Mouse (Mus musculus) E14TG2a.4 (cell line): Measurements from ENCODE around the gene Dtx3.

ENCODE experiments used
- H3K27me3 ChIP-seq: 2 replicates; pipeline ENCODE4 v1.6.1; 2014; ENCODE audit warnings: low read length, control low read depth; ENCODE audit not compliant: insufficient read depth
- H3K36me3 ChIP-seq: 2 replicates; pipeline ENCODE4 v1.6.1; 2014; ENCODE audit warnings: low read length, control low read depth; ENCODE audit not compliant: insufficient read depth
- H3K4me1 ChIP-seq: replicated peaks from 2 replicates; pipeline ENCODE4 v1.6.1; 2014; ENCODE audit warnings: low read depth, low read length, control low read depth
- H3K4me3 ChIP-seq: replicated peaks from 2 replicates; pipeline ENCODE4 v1.5.1; 2014; ENCODE audit warnings: mild to moderate bottlenecking, low read length
- H3K9me3 ChIP-seq: 2 replicates; pipeline ENCODE4 v1.6.1; 2014; ENCODE audit warnings: low read length, control low read depth
- CTCF ChIP-seq: conservative IDR thresholded peaks from 2 replicates; pipeline ENCODE4 v1.5.1; 2014; ENCODE audit warnings: low read length
- NANOG ChIP-seq: IDR thresholded peaks from 2 replicates; pipeline ENCODE4 v1.6.1; 2014; ENCODE audit warnings: borderline replicate concordance, low read length, mixed read lengths
- POU5F1 ChIP-seq: IDR thresholded peaks from 2 replicates; pipeline ENCODE4 v1.6.1; 2014; ENCODE audit warnings: low read length, borderline replicate concordance

The Dtx3 gene

DNA sequence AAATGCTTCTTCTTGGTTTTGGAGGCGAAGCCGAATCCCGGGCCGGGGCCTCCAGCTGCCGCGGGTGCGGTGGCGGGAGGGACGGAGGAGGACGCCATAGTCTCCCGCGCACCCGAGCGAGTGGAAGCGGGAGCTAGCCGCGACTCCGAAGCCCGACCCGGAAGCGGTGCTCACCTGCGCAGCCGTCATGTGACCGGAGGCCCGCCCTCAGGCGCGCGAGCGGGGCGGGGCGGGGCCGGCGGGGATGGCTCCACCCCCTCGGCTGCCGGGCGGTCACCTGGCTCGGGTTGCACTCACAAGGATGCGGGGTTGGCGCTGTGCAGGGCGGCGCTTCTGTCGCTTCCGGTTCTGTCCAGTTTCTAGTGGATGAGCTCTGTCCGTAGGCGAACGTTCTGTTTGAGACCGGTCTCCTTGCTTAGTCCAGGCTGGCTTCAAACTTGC is 15.9 kb upstream of the Dtx3 start, which contains the start of gene Pip4k2c:
TSS of gene Pip4k2c (minus strand) at position 172 of the 441 bp plus-strand sequence.
- peaks cover 64% of the 10 kb centered on the region for H3K4me1 ChIP-seq
- no peak for TF ChIP-seq POU5F1
- no peaks in the 10 kb centered on the region for H3K9me3 ChIP-seq
- no peaks in the 10 kb centered on the region for H3K27me3 ChIP-seq
- H3K4me3 ChIP-seq = peak within 1 kb of the TSS; percentile 99
- H3K36me3 ChIP-seq = peaks cover 37% of the 10 kb centered on the region

- Histone ChIP-seq H3K27me3 (no peaks in the 10 kb centered on the region), H3K36me3 (peaks cover 42% of the 10 kb centered on the region), H3K9me3 (no peaks in the 10 kb centered on the region), H3K4me3 (peak overlapping the region; percentile 99), H3K4me1 (peaks cover 60% of the 10 kb centered on the region)
- TF ChIP-seq POU5F1 = no peak
- no peak for TF ChIP-seq NANOG
- TF ChIP-seq CTCF = no peak
Measured at GRCm38 (mm10) chr10:127210961-127211405, 15.5 kb upstream of the Dtx3 start.

DNA sequence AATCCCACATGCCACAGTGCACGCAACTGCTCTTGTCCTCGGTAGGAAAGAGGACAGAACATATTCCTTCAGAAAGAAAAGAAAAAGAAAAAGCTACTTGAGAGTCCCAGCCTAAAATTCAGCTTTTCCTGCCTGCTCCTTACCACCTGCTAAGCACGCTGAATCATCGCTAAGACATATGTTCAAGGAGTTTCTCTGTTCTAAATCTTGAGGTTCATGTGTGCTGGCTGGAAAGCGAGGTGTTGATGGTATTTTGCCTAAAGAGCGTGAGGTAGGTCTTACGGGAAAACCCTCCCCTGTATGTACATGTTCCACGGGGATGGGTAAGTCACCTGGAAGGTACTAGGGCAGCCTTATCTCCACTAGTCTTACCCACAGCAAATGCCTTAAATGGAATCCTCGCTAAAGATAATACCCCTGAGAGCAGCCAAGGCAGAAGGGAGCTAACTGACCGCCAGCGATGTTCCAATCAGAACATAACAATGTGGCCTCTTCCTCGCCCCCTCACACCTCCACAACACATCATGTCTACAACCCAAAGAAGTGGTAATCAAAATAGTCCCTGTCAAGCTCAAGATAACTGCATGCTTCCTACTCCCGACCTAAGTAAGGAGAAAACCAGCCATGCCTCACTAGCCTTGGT is 14.5 kb upstream of the Dtx3 start:
- Histone ChIP-seq H3K36me3 (peaks cover 51% of the 10 kb centered on the region), H3K4me3 (peak overlapping the region; percentile 99), H3K4me1 (peaks cover 63% of the 10 kb centered on the region), H3K27me3 (no peaks in the 10 kb centered on the region), H3K9me3 (no peaks in the 10 kb centered on the region)
- TF ChIP-seq CTCF (no peak), NANOG (no peak), POU5F1 (no peak)

DNA sequence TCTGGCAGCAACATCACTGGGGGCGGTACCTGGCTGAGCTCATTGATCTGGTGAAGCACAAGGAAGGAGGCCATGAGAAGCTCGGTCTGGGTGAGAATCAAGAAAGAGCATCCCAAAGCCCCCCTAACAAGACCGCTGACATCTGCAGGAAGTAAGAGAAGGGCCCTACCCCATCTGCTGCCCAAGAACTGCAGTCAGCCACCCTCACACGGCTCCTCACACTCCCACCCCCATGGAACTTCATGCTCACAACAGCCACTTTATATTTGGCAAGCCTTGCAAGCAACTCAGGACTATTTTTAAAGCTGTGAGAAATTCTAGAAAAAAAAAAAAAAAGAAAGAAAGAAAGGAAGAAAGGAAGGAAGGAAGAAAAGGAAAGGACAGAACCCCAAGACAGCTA is 13.4 kb upstream of the Dtx3 start:
- peaks cover 62% of the 10 kb centered on the region for H3K36me3 ChIP-seq
- TF ChIP-seq NANOG (no peak), POU5F1 (no peak), CTCF (no peak)
- peaks cover 60% of the 10 kb centered on the region for H3K4me1 ChIP-seq
- H3K4me3 ChIP-seq = no peak overlapping the region
- no peaks in the 10 kb centered on the region for H3K9me3 ChIP-seq
- no peaks in the 10 kb centered on the region for H3K27me3 ChIP-seq

- Histone ChIP-seq H3K9me3 (no peaks in the 10 kb centered on the region), H3K4me3 (no peak overlapping the region)
- TF ChIP-seq POU5F1 (no peak), CTCF (no peak), NANOG (no peak)
Measured at GRCm38 (mm10) chr10:127205373-127205772, 9.8 kb upstream of the Dtx3 start.

GRCm38 (mm10) chr10:127204589-127204988 is 9.1 kb upstream of the Dtx3 start:
- peaks cover 100% of the 10 kb centered on the region for H3K36me3 ChIP-seq
- no peaks in the 10 kb centered on the region for H3K27me3 ChIP-seq
- no peak for TF ChIP-seq NANOG
- H3K4me1 ChIP-seq = peaks cover 48% of the 10 kb centered on the region
- H3K9me3 ChIP-seq = no peaks in the 10 kb centered on the region
- H3K4me3 ChIP-seq = no peak overlapping the region

More at GRCm38 (mm10) chr10:127205373-127205772, 9.8 kb upstream of the Dtx3 start:
- no peaks in the 10 kb centered on the region for H3K27me3 ChIP-seq
- peaks cover 52% of the 10 kb centered on the region for H3K4me1 ChIP-seq
- peaks cover 98% of the 10 kb centered on the region for H3K36me3 ChIP-seq

DNA sequence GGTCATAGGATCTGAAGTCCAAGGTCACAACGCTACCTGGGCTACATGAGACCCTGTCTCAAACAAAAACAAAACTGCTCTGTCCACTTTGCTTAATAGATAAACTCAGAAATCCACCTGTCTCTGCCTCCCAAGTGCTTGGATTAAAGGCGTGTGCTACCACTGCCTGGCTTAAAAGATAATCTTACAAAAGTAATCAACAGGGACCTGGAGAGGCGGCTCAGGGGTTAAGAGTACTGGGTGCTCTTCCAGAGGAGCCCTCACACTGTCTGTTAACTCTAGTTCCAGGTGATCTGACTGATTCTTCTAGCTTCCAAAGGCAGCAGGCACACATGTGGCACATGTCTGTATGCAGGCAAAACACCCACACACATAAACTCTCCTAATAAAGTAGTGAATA is 7.6 kb upstream of the Dtx3 start:
- H3K4me1 ChIP-seq = peaks cover 50% of the 10 kb centered on the region
- H3K4me3 ChIP-seq = no peak overlapping the region
- H3K9me3 ChIP-seq = no peaks in the 10 kb centered on the region
- TF ChIP-seq CTCF = no peak
- no peak for TF ChIP-seq NANOG
- no peak for TF ChIP-seq POU5F1
- H3K36me3 ChIP-seq = peaks cover 100% of the 10 kb centered on the region
- H3K27me3 ChIP-seq = no peaks in the 10 kb centered on the region

DNA sequence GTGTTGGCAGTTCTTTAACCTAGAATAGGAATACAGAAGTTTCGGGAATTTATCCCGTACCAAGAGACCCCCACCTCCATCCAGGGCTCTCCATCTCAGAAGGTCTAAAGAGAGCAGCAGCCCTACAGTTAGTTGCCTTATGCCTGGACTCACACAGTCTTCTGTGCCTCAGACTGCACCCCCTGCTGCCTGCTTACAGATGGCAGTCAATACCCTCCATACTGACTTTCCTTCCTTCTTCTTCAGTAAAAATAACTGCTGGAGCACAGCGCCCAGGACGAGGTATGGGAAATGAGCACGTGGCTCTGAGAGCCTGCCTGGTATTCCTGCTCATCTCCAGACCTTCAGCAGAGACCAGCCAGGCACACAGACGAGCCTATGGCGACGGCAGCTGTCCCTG is 4.8 kb upstream of the Dtx3 start:
- Histone ChIP-seq H3K4me1 (peaks cover 67% of the 10 kb centered on the region), H3K9me3 (no peaks in the 10 kb centered on the region), H3K36me3 (peaks cover 83% of the 10 kb centered on the region), H3K27me3 (no peaks in the 10 kb centered on the region), H3K4me3 (no peak overlapping the region)
- no peak for TF ChIP-seq POU5F1
- no peak for TF ChIP-seq CTCF
- no peak for TF ChIP-seq NANOG

DNA sequence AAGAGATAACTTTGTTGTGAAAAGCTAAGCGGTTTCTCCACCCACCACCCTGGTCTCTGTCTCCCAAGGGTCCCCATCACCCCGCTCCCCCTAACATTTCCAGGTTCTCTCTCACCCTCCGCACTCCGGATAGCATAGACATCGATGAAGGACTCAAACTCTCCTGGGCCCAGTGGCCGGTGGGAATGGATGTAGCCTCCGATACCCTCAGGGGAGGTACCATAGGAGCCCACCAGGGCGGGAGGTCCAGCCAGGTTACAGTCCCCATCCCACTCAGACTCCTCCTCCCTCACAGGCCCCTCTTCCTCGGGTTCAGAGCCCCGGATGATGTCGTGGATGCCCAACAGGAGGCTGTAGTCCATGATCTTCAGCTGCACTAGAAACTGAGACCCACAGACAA is 3.9 kb upstream of the Dtx3 start:
- no peak overlapping the region for H3K4me3 ChIP-seq
- H3K36me3 ChIP-seq = peaks cover 75% of the 10 kb centered on the region
- TF ChIP-seq POU5F1 = no peak
- TF ChIP-seq CTCF = no peak
- no peak for TF ChIP-seq NANOG
- no peaks in the 10 kb centered on the region for H3K27me3 ChIP-seq
- H3K9me3 ChIP-seq = no peaks in the 10 kb centered on the region
- H3K4me1 ChIP-seq = peaks cover 66% of the 10 kb centered on the region
